Mouse (Mus musculus) MEL (cell line): Measurements from ENCODE around the gene Racgap1. TPM values are rescaled to one million over a fixed set of nuclear protein-coding genes. Genes with fewer than 3 reads are reported as not detected.
A peak's percentile ranks its signal among the peaks of the same experiment; 100 is the strongest.

Experiments used
- DNase-seq: peaks from one replicate; pipeline ENCODE4 v3.0.0; 2011; ENCODE audit warnings: low read depth, low spot score
- H3K27ac ChIP-seq: 2 replicates; pipeline ENCODE4 v1.5.1; 2012; ENCODE audit warnings: low read depth, mild to moderate bottlenecking, control low read depth, low read length, moderate library complexity; ENCODE audit not compliant: control insufficient read depth
- H3K27me3 ChIP-seq, 2 experiments: fragments of 150-350 bp in 1 of 2; sonication (generic) in 1 of 2; 2 replicates each; pipeline ENCODE4 v1.6.1; 2012; ENCODE audit warnings: low read length in 2 of 2, mild to moderate bottlenecking in 2 of 2, improper control_type of control experiment in 1 of 2, moderate library complexity in 1 of 2; ENCODE audit not compliant: insufficient read depth in 2 of 2, control insufficient read depth in 1 of 2
- H3K36me3 ChIP-seq, 2 experiments: 2 replicates each; pipeline ENCODE4 v1.6.1; 2012 to 2014; ENCODE audit warnings: low read length in 2 of 2, improper control_type of control experiment in 1 of 2, inconsistent platforms in 1 of 2, mild to moderate bottlenecking in 1 of 2; ENCODE audit not compliant: insufficient read depth in 2 of 2, control insufficient read depth in 1 of 2
- H3K4me1 ChIP-seq, 2 experiments: fragments of 150-350 bp in 1 of 2; sonication (generic) in 1 of 2; 2 replicates each; pipeline ENCODE4 v1.6.1; 2012; ENCODE audit warnings: low read length in 2 of 2, improper control_type of control experiment in 1 of 2, mild to moderate bottlenecking in 1 of 2; ENCODE audit not compliant: insufficient read depth in 2 of 2, control insufficient read depth in 1 of 2
- H3K4me3 ChIP-seq, 2 experiments: fragments of 150-350 bp in 1 of 2; sonication (generic) in 1 of 2; 2 replicates each; pipeline ENCODE4 v1.5.1; 2012; ENCODE audit warnings: low read depth in 2 of 2, low read length in 2 of 2, mild to moderate bottlenecking in 2 of 2, moderate library complexity in 2 of 2, control low read depth in 1 of 2, improper control_type of control experiment in 1 of 2; ENCODE audit not compliant: control insufficient read depth in 1 of 2, insufficient read depth in 1 of 2
- H3K79me2 ChIP-seq: 2 replicates; pipeline ENCODE4 v1.6.1; 2012; ENCODE audit warnings: mild to moderate bottlenecking, low read length, moderate library complexity; ENCODE audit not compliant: control insufficient read depth, poor library complexity, insufficient read depth
- H3K9ac ChIP-seq: 2 replicates; pipeline ENCODE4 v1.6.1; 2012; ENCODE audit warnings: low read depth, mild to moderate bottlenecking, control low read depth, low read length, moderate library complexity; ENCODE audit not compliant: control insufficient read depth, poor library complexity, severe bottlenecking
- H3K9me3 ChIP-seq: fragments of 150-350 bp; sonication (generic); replicated peaks from 2 replicates; pipeline ENCODE4 v1.6.1; 2012; ENCODE audit warnings: mild to moderate bottlenecking, low read length, improper control_type of control experiment, moderate library complexity; ENCODE audit not compliant: insufficient read depth
- CHD1 ChIP-seq: IDR thresholded peaks from 2 replicates; pipeline ENCODE4 v1.6.1; 2012; ENCODE audit warnings: low read depth, mild to moderate bottlenecking, inconsistent platforms, low read length, improper control_type of control experiment
- CTCF ChIP-seq, 3 experiments: IDR thresholded peaks in 2 of 3; conservative IDR thresholded peaks in 1 of 3; 2 replicates each; pipeline ENCODE4 v1.5.1; 2011 to 2012; ENCODE audit warnings: low read length in 3 of 3, low read depth in 2 of 3, mild to moderate bottlenecking in 2 of 3, improper control_type of control experiment in 1 of 3, inconsistent platforms in 1 of 3, mixed read lengths in 1 of 3, moderate library complexity in 1 of 3; ENCODE audit not compliant: control insufficient read depth in 1 of 3, insufficient read depth in 1 of 3, poor library complexity in 1 of 3, severe bottlenecking in 1 of 3
- E2F4 ChIP-seq: IDR thresholded peaks from 2 replicates; pipeline ENCODE4 v1.6.1; 2011; ENCODE audit warnings: low read depth, low read length, improper control_type of control experiment, borderline replicate concordance
- ELF1 ChIP-seq: IDR thresholded peaks from 2 replicates; pipeline ENCODE4 v1.6.1; 2014; ENCODE audit warnings: low read depth, mild to moderate bottlenecking, inconsistent platforms, low read length, improper control_type of control experiment, moderate library complexity
- EP300 ChIP-seq, 2 experiments: IDR thresholded peaks; 2 replicates each; pipeline ENCODE4 v1.6.1; 2011; ENCODE audit warnings: improper control_type of control experiment in 2 of 2, low read length in 2 of 2, low read depth in 1 of 2, mild to moderate bottlenecking in 1 of 2
- ETS1 ChIP-seq: IDR thresholded peaks from 2 replicates; pipeline ENCODE4 v1.6.1; 2012; ENCODE audit warnings: low read depth, mild to moderate bottlenecking, inconsistent platforms, low read length, improper control_type of control experiment, moderate library complexity
- GATA1 ChIP-seq: IDR thresholded peaks from 2 replicates; pipeline ENCODE4 v1.6.1; 2011; ENCODE audit warnings: low read depth, low read length, improper control_type of control experiment
- HCFC1 ChIP-seq: IDR thresholded peaks from 2 replicates; pipeline ENCODE4 v1.6.1; 2012; ENCODE audit warnings: low read depth, mild to moderate bottlenecking, inconsistent platforms, low read length, improper control_type of control experiment, moderate library complexity
- JUND ChIP-seq: IDR thresholded peaks from 2 replicates; pipeline ENCODE4 v1.6.1; 2011; ENCODE audit warnings: low read depth, mild to moderate bottlenecking, improper control_type of control experiment, low read length
- KAT2A ChIP-seq: conservative IDR thresholded peaks from 2 replicates; pipeline ENCODE4 v1.6.1; 2012; ENCODE audit warnings: low read depth, low read length, improper control_type of control experiment, inconsistent platforms
- MAFK ChIP-seq: IDR thresholded peaks from 2 replicates; pipeline ENCODE4 v1.6.1; 2011; ENCODE audit warnings: low read depth, mild to moderate bottlenecking, low read length, improper control_type of control experiment, borderline replicate concordance
- MAX ChIP-seq: IDR thresholded peaks from 2 replicates; pipeline ENCODE4 v1.6.1; 2011; ENCODE audit warnings: low read length, improper control_type of control experiment
- MAZ ChIP-seq: IDR thresholded peaks from 2 replicates; pipeline ENCODE4 v1.6.1; 2012; ENCODE audit warnings: low read depth, mild to moderate bottlenecking, inconsistent platforms, low read length, improper control_type of control experiment
- MXI1 ChIP-seq: IDR thresholded peaks from 2 replicates; pipeline ENCODE4 v1.6.1; 2011; ENCODE audit warnings: mild to moderate bottlenecking, low read depth, low read length, improper control_type of control experiment
- MYB ChIP-seq: IDR thresholded peaks from 2 replicates; pipeline ENCODE4 v1.6.1; 2011; ENCODE audit warnings: mild to moderate bottlenecking, low read depth, low read length, improper control_type of control experiment
- NELFE ChIP-seq: IDR thresholded peaks from 2 replicates; pipeline ENCODE4 v1.6.1; 2011; ENCODE audit warnings: low read depth, low read length, improper control_type of control experiment
- NRF1 ChIP-seq: IDR thresholded peaks from 2 replicates; pipeline ENCODE4 v1.6.1; 2014; ENCODE audit warnings: low read depth, mild to moderate bottlenecking, inconsistent platforms, low read length, improper control_type of control experiment, moderate library complexity; ENCODE audit not compliant: poor library complexity, insufficient read depth, severe bottlenecking
- POLR2A ChIP-seq, 2 experiments: IDR thresholded peaks; 2 replicates each; pipeline ENCODE4 v1.6.1; 2011 to 2012; ENCODE audit warnings: low read length in 2 of 2, mild to moderate bottlenecking in 2 of 2, control low read depth in 1 of 2, improper control_type of control experiment in 1 of 2, low read depth in 1 of 2, moderate library complexity in 1 of 2; ENCODE audit not compliant: control insufficient read depth in 1 of 2, insufficient read depth in 1 of 2, poor library complexity in 1 of 2
- POLR2AphosphoS2 ChIP-seq: IDR thresholded peaks from 2 replicates; pipeline ENCODE4 v1.6.1; 2011; ENCODE audit warnings: low read length, improper control_type of control experiment
- RAD21 ChIP-seq: IDR thresholded peaks from 2 replicates; pipeline ENCODE4 v1.6.1; 2011; ENCODE audit warnings: mild to moderate bottlenecking, low read depth, low read length, improper control_type of control experiment
- RCOR1 ChIP-seq: IDR thresholded peaks from 2 replicates; pipeline ENCODE4 v1.6.1; 2012; ENCODE audit warnings: low read depth, mild to moderate bottlenecking, inconsistent platforms, low read length, improper control_type of control experiment
- SIN3A ChIP-seq: IDR thresholded peaks from 2 replicates; pipeline ENCODE4 v1.6.1; 2012; ENCODE audit warnings: low read length, improper control_type of control experiment, inconsistent platforms
- SMC3 ChIP-seq: IDR thresholded peaks from 2 replicates; pipeline ENCODE4 v1.6.1; 2011; ENCODE audit warnings: low read depth, low read length, improper control_type of control experiment
- TAL1 ChIP-seq: IDR thresholded peaks from 2 replicates; pipeline ENCODE4 v1.6.1; 2012; ENCODE audit warnings: mild to moderate bottlenecking, inconsistent platforms, low read length, moderate library complexity, mixed read lengths
- TBP ChIP-seq: IDR thresholded peaks from 2 replicates; pipeline ENCODE4 v1.8.0; 2011; ENCODE audit warnings: low read depth, low read length, improper control_type of control experiment
- UBTF ChIP-seq: IDR thresholded peaks from 2 replicates; pipeline ENCODE4 v1.6.1; 2012; ENCODE audit warnings: low read depth, mild to moderate bottlenecking, inconsistent platforms, low read length, improper control_type of control experiment, moderate library complexity, borderline replicate concordance; ENCODE audit not compliant: insufficient read depth
- USF1 ChIP-seq: IDR thresholded peaks from 2 replicates; pipeline ENCODE4 v1.6.1; 2014; ENCODE audit warnings: low read depth, mild to moderate bottlenecking, inconsistent platforms, low read length, improper control_type of control experiment, moderate library complexity
- ZC3H11A ChIP-seq: IDR thresholded peaks from 2 replicates; pipeline ENCODE4 v1.6.1; 2012; ENCODE audit warnings: low read depth, mild to moderate bottlenecking, inconsistent platforms, low read length, improper control_type of control experiment
- ZKSCAN1 ChIP-seq: IDR thresholded peaks from 2 replicates; pipeline ENCODE4 v1.6.1; 2012; ENCODE audit warnings: low read depth, mild to moderate bottlenecking, inconsistent platforms, low read length, improper control_type of control experiment, moderate library complexity
- ZMIZ1 ChIP-seq: IDR thresholded peaks from 2 replicates; pipeline ENCODE4 v1.6.1; 2012; ENCODE audit warnings: low read depth, mild to moderate bottlenecking, inconsistent platforms, low read length, improper control_type of control experiment, moderate library complexity
- ZNF384 ChIP-seq: IDR thresholded peaks from 2 replicates; pipeline ENCODE4 v1.6.1; 2012; ENCODE audit warnings: low read depth, mild to moderate bottlenecking, inconsistent platforms, low read length, improper control_type of control experiment
- polyA plus RNA-seq, 2 experiments: library from polyadenylated mRNA; stranded (reverse) in 1 of 2; unstranded in 1 of 2; fragments of >175 nt in 1 of 2; fragments of >200 nt in 1 of 2; gene quantifications; 2 replicates each; pipeline versions ENCODE4 v1.2.1 to v1.2.4; 2012; ENCODE audit warnings: low replicate concordance in 2 of 2, low read depth in 1 of 2; ENCODE audit not compliant: insufficient read length in 2 of 2, insufficient read depth in 1 of 2, missing spikeins in 1 of 2
- total RNA-seq: library from RNA; depleted of rRNA; stranded (reverse); fragments of 300-350 nt; gene quantifications from 2 replicates; pipeline ENCODE4 v1.2.3, GENCODE M21; 2012; rRNA removed

Gene Racgap1
- total RNA-seq, result 126 and 136 TPM in 2 replicates
- 100 to 1,000 TPM; 149 to 367 TPM for polyA plus RNA-seq

- DNase-seq, result peak; percentile 100
- Histone ChIP-seq H3K9me3 (no peaks in the 10 kb centered on the region), H3K79me2 (peaks cover 47% of the 10 kb centered on the region), H3K4me3 (peak within 1 kb of the TSS; percentile 89 to 94), H3K4me1 (peaks cover 10 to 23% of the 10 kb centered on the region in 2 experiments), H3K9ac (peak within 1 kb of the TSS; percentile 90), H3K27me3 (peaks cover 0 to 2% of the 10 kb centered on the region in 2 experiments; a peak in 2 of 4 replicates), H3K36me3 (peaks cover 0 to 26% of the 10 kb centered on the region in 2 experiments; a peak in 3 of 4 replicates), H3K27ac (peak within 1 kb of the TSS; percentile 84)
- TF ChIP-seq MAFK (no peak), MYB (peak; percentile 67), TBP (peak; percentile 83; the same call in 1 of the 2 replicates), ETS1 (no peak), HCFC1 (peak; percentile 96), RAD21 (no peak), UBTF (no peak), NRF1 (peak; percentile 86), SMC3 (no peak), USF1 (no peak), RCOR1 (peak; percentile 26; the same call in 1 of the 2 replicates), ZC3H11A (no peak), CTCF (IDR thresholded peaks at IDR 0.05 in 2 of 3, conservative IDR thresholded peaks at IDR 0.05 in 1 of 3; ENCODE audit: control insufficient read depth in 1 of 3, insufficient read depth in 1 of 3, low read depth in 2 of 3, low read length in 3 of 3, poor library complexity in 1 of 3, severe bottlenecking in 1 of 3) (no peak), ZMIZ1 (peak; percentile 95), MXI1 (peak; percentile 87), MAX (peak; percentile 67), ZKSCAN1 (no peak), POLR2A (IDR thresholded peaks at IDR 0.05; ENCODE audit: control insufficient read depth in 1 of 2, insufficient read depth in 1 of 2, low read depth in 1 of 2, low read length in 2 of 2, poor library complexity in 1 of 2) (peak; percentile 84 to 97), KAT2A (peak; percentile 81), EP300 (IDR thresholded peaks at IDR 0.05; ENCODE audit: low read depth in 1 of 2, low read length in 2 of 2) (peak in 1 of 2 experiments; percentile 9; a peak in 2 of 4 replicates), TAL1 (no peak), ELF1 (0 out of 2 replicates have a peak, but pooled peaks have one; percentile 39), JUND (no peak), GATA1 (peak; percentile 53; the same call in 1 of the 2 replicates), POLR2AphosphoS2 (peak; percentile 65; the same call in 1 of the 2 replicates), MAZ (0 out of 2 replicates have a peak, but pooled peaks have one; percentile 40), E2F4 (peak; percentile 90), ZNF384 (no peak), NELFE (peak; percentile 94), SIN3A (peak; percentile 92), CHD1 (0 out of 2 replicates have a peak, but pooled peaks have one; percentile 32)
Observed at GRCm38 (mm10) chr15:99651163-99651872, at the start of gene Racgap1. TSS of gene Racgap1 (minus strand) at chr15:99651656.
